Mouse (Mus musculus) neutrophil, adult 83 days (primary cell): ENCODE results near the gene Olfr791. TPM values are rescaled to one million over a fixed set of nuclear protein-coding genes. Genes with fewer than 3 reads are reported as not detected.

Experiments
- total RNA-seq, 2 experiments: library from RNA; stranded (reverse); gene quantifications; one replicate each; pipeline ENCODE4 v1.2.4; 2023

The Olfr791 gene
- not detected for total RNA-seq

GRCm38 (mm10) chr10:129521492-129521891 is at the start of gene Olfr791:
Gene Olfr791 (plus strand): TSS chr10:129521792.

GRCm38 (mm10) chr10:129484452-129484851 is 37.1 kb upstream of the Olfr791 start, which contains the start of gene Olfr789:
Gene Olfr789 (plus strand): TSS chr10:129484752.

DNA sequence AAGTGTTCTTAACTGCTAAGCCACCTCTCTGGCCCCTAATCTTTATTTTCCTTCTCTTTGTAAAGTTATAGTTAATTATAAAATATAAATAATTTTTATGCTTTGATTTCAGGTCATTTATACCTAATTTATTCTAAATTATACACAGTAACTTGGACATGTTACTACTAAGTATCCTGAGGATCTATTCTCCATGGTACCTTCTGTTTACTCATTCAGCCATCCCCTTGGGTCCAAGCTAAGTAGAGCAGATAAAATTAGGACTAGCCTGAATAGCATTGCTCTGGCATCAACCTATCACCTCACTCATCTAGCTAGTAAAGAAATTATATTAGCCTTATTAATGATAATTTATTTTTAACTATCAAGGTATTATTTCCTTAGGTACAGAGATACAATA is 23.4 kb upstream of the Olfr791 start, which contains the start of gene Olfr790:
TSS of gene Olfr790 (plus strand) at position 301 of the 400 bp plus-strand sequence.

DNA sequence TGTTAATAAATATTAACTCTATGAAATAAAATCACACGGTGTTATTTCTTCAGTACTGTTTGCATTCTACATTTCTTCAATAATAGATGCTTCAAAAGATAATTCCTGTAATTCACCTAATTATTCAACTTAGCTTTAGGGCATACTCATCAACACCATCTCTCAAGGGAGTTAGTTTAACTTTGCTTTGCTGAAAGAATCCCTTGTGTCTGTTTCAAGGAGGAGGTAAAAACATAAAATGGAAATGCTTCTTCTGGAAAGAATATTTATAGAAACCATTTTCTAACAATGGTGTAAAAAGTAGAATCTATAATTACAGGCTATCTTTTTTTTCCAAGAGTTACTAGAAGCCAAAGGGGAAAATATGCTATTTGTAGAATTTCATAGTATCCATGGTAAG is 17.3 kb downstream of the Olfr791 start, which contains the start of gene Olfr792:
TSS of gene Olfr792 (plus strand) at position 301 of the 400 bp plus-strand sequence.

GRCm38 (mm10) chr10:129567355-129567754 is 45.8 kb downstream of the Olfr791 start, which contains the start of gene Olfr794:
Gene Olfr794 (plus strand): TSS chr10:129567655.

Other genes starting within 250 kb of the Olfr791 start
- gene Olfr780, start 203.7 kb upstream of the Olfr791 start, total RNA-seq = not detected
- not detected for gene Olfr781, start 192.9 kb upstream of the Olfr791 start, total RNA-seq
- not detected for gene Olfr782, start 172.9 kb upstream of the Olfr791 start, total RNA-seq
- gene Olfr784, start 137.7 kb upstream of the Olfr791 start, total RNA-seq = under 1 TPM in 1 of 2 experiments, not detected in 1; 0.13 TPM
- gene Olfr785, start 116.4 kb upstream of the Olfr791 start, total RNA-seq = not detected
- gene Olfr786, start 94.5 kb upstream of the Olfr791 start, total RNA-seq = not detected
- gene Olfr787, start 59.9 kb upstream of the Olfr791 start, total RNA-seq = not detected
- gene Olfr788, start 50.8 kb upstream of the Olfr791 start, total RNA-seq = not detected
- gene Olfr789, start 37.0 kb upstream of the Olfr791 start, total RNA-seq = not detected
- gene Olfr790, start 23.3 kb upstream of the Olfr791 start, total RNA-seq = not detected
- not detected for gene Olfr792, start 17.4 kb downstream of the Olfr791 start, total RNA-seq
- gene Olfr794, start 45.9 kb downstream of the Olfr791 start, total RNA-seq = not detected
- gene Olfr796, start 90.8 kb downstream of the Olfr791 start, total RNA-seq = not detected
- not detected for gene Olfr798, start 106.1 kb downstream of the Olfr791 start, total RNA-seq
- gene Olfr799, start 115.7 kb downstream of the Olfr791 start, total RNA-seq = not detected
- gene Olfr800, start 135.9 kb downstream of the Olfr791 start, total RNA-seq = not detected
- gene Olfr801, start 152.1 kb downstream of the Olfr791 start, total RNA-seq = not detected
- not detected for gene Olfr802, start 166.4 kb downstream of the Olfr791 start, total RNA-seq
- not detected for gene Olfr803, start 172.5 kb downstream of the Olfr791 start, total RNA-seq
- not detected for gene Olfr804, start 181.4 kb downstream of the Olfr791 start, total RNA-seq
- gene Olfr805, start 207.6 kb downstream of the Olfr791 start, total RNA-seq = not detected
- not detected for gene Olfr806, start 220.1 kb downstream of the Olfr791 start, total RNA-seq
- not detected for gene Olfr807, start 236.0 kb downstream of the Olfr791 start, total RNA-seq
- gene Olfr808, start 243.7 kb downstream of the Olfr791 start, total RNA-seq = not detected